Mouse (Mus musculus): ENCODE measurements around the gene Dguok.

Dguok gene

GRCm38 (mm10) chr6:83506258-83507167 is at the start of gene Dguok:
Gene Dguok (minus strand): TSS chr6:83506969.
- peak; percentile 97 for DNase-seq

GRCm38 (mm10) chr6:83555972-83556371 is 49.2 kb upstream of the Dguok start:
- no peak for DNase-seq

- DNase-seq, result no peak
Observed at GRCm38 (mm10) chr6:83548346-83548745, 41.6 kb upstream of the Dguok start.

GRCm38 (mm10) chr6:83545778-83546177 is 39.0 kb upstream of the Dguok start:
- no peak for DNase-seq

GRCm38 (mm10) chr6:83541756-83542456 is 35.1 kb upstream of the Dguok start:
- DNase-seq, result no peak

GRCm38 (mm10) chr6:83540017-83540416 is 33.2 kb upstream of the Dguok start:
- no peak for DNase-seq

- DNase-seq, result no peak
Observed at GRCm38 (mm10) chr6:83536795-83537059, 30.0 kb upstream of the Dguok start.

- no peak for DNase-seq
Observed at GRCm38 (mm10) chr6:83536028-83536794, 29.4 kb upstream of the Dguok start, which contains the start of gene Actg2. Gene Actg2 (minus strand): TSS chr6:83536265.

GRCm38 (mm10) chr6:83532608-83533007 is 25.8 kb upstream of the Dguok start:
- no peak for DNase-seq

- no peak for DNase-seq
Observed at GRCm38 (mm10) chr6:83523194-83523593, 16.4 kb upstream of the Dguok start.

GRCm38 (mm10) chr6:83521784-83522183 is 15.0 kb upstream of the Dguok start:
- DNase-seq, result no peak

GRCm38 (mm10) chr6:83518637-83519036 is 11.9 kb upstream of the Dguok start:
- DNase-seq, result no peak

- DNase-seq, result no peak
Observed at GRCm38 (mm10) chr6:83515172-83515571, 8.4 kb upstream of the Dguok start.

- DNase-seq, result peak; percentile 86 to 88
Observed at GRCm38 (mm10) chr6:83512495-83512894, 5.7 kb upstream of the Dguok start.

GRCm38 (mm10) chr6:83510210-83510609 is 3.4 kb upstream of the Dguok start:
- no peak for DNase-seq

GRCm38 (mm10) chr6:83509442-83509841 is 2.7 kb upstream of the Dguok start:
- DNase-seq, result no peak

GRCm38 (mm10) chr6:83507168-83507546 is 388 bp upstream of the Dguok start:
- no peak for DNase-seq

GRCm38 (mm10) chr6:83505554-83505953 is 1.2 kb downstream of the Dguok start:
- DNase-seq, result no peak

GRCm38 (mm10) chr6:83503361-83503760 is 3.4 kb downstream of the Dguok start:
- no peak for DNase-seq

- no peak for DNase-seq
Observed at GRCm38 (mm10) chr6:83502656-83503055, 4.1 kb downstream of the Dguok start.

- no peak for DNase-seq
Observed at GRCm38 (mm10) chr6:83501524-83502310, 5.1 kb downstream of the Dguok start.

GRCm38 (mm10) chr6:83500462-83500861 is 6.3 kb downstream of the Dguok start:
- peak; percentile 66 to 70 for DNase-seq

- no peak for DNase-seq
Observed at GRCm38 (mm10) chr6:83499078-83499477, 7.7 kb downstream of the Dguok start.
